Mouse (Mus musculus) myocyte (in vitro differentiated cells): ENCODE results near the gene Ube2f. TPM values are rescaled to one million over a fixed set of nuclear protein-coding genes. Genes with fewer than 3 reads are reported as not detected.

Experiments
- H3K27me3 ChIP-seq: one replicate; pipeline ENCODE4 v1.6.1; 2011; ENCODE audit not compliant: control insufficient read depth, insufficient read depth, insufficient read length
- H3K36me3 ChIP-seq: one replicate; pipeline ENCODE4 v1.6.1; 2011; ENCODE audit not compliant: control insufficient read depth, insufficient read depth
- H3K4me2 ChIP-seq: one replicate; pipeline ENCODE4 v1.6.1; 2011; ENCODE audit warnings: low read depth, control low read depth
- H3K4me3 ChIP-seq: one replicate; pipeline ENCODE4 v1.5.1; 2011; ENCODE audit warnings: mild to moderate bottlenecking, control low read depth, moderate library complexity
- H3K79me2 ChIP-seq: one replicate; pipeline ENCODE4 v1.6.1; 2011; ENCODE audit not compliant: control insufficient read depth, insufficient read depth
- H3ac ChIP-seq: one replicate; pipeline ENCODE4 v1.6.1; 2011; ENCODE audit not compliant: control insufficient read depth, insufficient read length
- CEBPB ChIP-seq: IDR thresholded peaks from 2 replicates; pipeline ENCODE4 v1.6.1; 2011; ENCODE audit warnings: mild to moderate bottlenecking, moderate library complexity; ENCODE audit not compliant: poor library complexity, insufficient read depth, severe bottlenecking
- E2F4 ChIP-seq: IDR thresholded peaks from one replicate; pipeline ENCODE4 v1.6.1; 2011; ENCODE audit warnings: mild to moderate bottlenecking, control low read depth, moderate library complexity; ENCODE audit not compliant: insufficient read depth
- MAX ChIP-seq: IDR thresholded peaks from one replicate; pipeline ENCODE4 v1.6.1; 2011; ENCODE audit warnings: low read depth, mild to moderate bottlenecking, control low read depth
- MYOD1 ChIP-seq, 3 experiments: IDR thresholded peaks; one replicate each; pipeline ENCODE4 v1.6.1; 2011; ENCODE audit warnings: control low read depth in 2 of 3, low read depth in 2 of 3, mild to moderate bottlenecking in 2 of 3, moderate library complexity in 1 of 3; ENCODE audit not compliant: insufficient read length in 2 of 3, control insufficient read depth in 1 of 3
- MYOG ChIP-seq, 3 experiments: IDR thresholded peaks; one replicate each; pipeline ENCODE4 v1.6.1; 2011; ENCODE audit warnings: control low read depth in 2 of 3, low read depth in 2 of 3, mild to moderate bottlenecking in 2 of 3; ENCODE audit not compliant: insufficient read length in 2 of 3, control insufficient read depth in 1 of 3, insufficient read depth in 1 of 3
- POLR2A ChIP-seq: IDR thresholded peaks from one replicate; pipeline ENCODE4 v1.6.1; 2011; ENCODE audit warnings: low read depth, mild to moderate bottlenecking, control low read depth, moderate library complexity; ENCODE audit not compliant: insufficient read length
- POLR2AphosphoS2 ChIP-seq: IDR thresholded peaks from one replicate; pipeline ENCODE4 v1.6.1; 2011; ENCODE audit warnings: low read depth, control low read depth; ENCODE audit not compliant: insufficient read length
- REST ChIP-seq: IDR thresholded peaks from one replicate; pipeline ENCODE4 v1.6.1; 2011; ENCODE audit warnings: mild to moderate bottlenecking, control low read depth, moderate library complexity; ENCODE audit not compliant: insufficient read depth, insufficient read length
- SRF ChIP-seq: IDR thresholded peaks from one replicate; pipeline ENCODE4 v1.6.1; 2011; ENCODE audit warnings: low read depth; ENCODE audit not compliant: control insufficient read depth, insufficient read length
- TCF12 ChIP-seq: IDR thresholded peaks from one replicate; pipeline ENCODE4 v1.6.1; 2011; ENCODE audit warnings: mild to moderate bottlenecking, control low read depth; ENCODE audit not compliant: poor library complexity, insufficient read depth, severe bottlenecking
- TCF3 ChIP-seq: IDR thresholded peaks from one replicate; pipeline ENCODE4 v1.6.1; 2011; ENCODE audit warnings: low read depth, control low read depth; ENCODE audit not compliant: insufficient read length
- USF1 ChIP-seq: IDR thresholded peaks from one replicate; pipeline ENCODE4 v1.6.1; 2011; ENCODE audit warnings: low read depth, mild to moderate bottlenecking, control low read depth, moderate library complexity
- polyA plus RNA-seq: library from polyadenylated mRNA; unstranded; fragments of >200 nt; fragmentation: generic; extraction: Trizol; gene quantifications from one replicate; pipeline ENCODE4 v1.2.1, GENCODE M21; 2012; ENCODE audit warnings: missing spikeins

Gene Ube2f
- polyA plus RNA-seq, 1 experiment, result 70.3 TPM

- H3K4me2 ChIP-seq, result peak overlapping the region; percentile 61
Measured at GRCm38 (mm10) chr1:91216504-91217267, 33.4 kb upstream of the Ube2f start.

GRCm38 (mm10) chr1:91219641-91220321, 30.3 kb upstream of the Ube2f start:
- TF ChIP-seq E2F4, result no peak
- TF ChIP-seq USF1, result no peak
- no peak for TF ChIP-seq SRF
- peak in 1 of 3 experiments; percentile 18 for TF ChIP-seq MYOG (IDR thresholded peaks at IDR 0.05; ENCODE audit: control insufficient read depth in 1 of 3, insufficient read depth in 1 of 3, insufficient read length in 2 of 3, low read depth in 2 of 3)
- TF ChIP-seq TCF3, result no peak
- TF ChIP-seq MYOD1 (IDR thresholded peaks at IDR 0.05; ENCODE audit: control insufficient read depth in 1 of 3, insufficient read length in 2 of 3, low read depth in 2 of 3), result peak in 2 of 3 experiments; percentile 21 to 69
- no peak for TF ChIP-seq REST
- no peak for TF ChIP-seq MAX
- TF ChIP-seq POLR2A, result no peak
- TF ChIP-seq CEBPB, result no peak
- Histone ChIP-seq H3K27me3 (no peaks in the 10 kb centered on the region), H3K79me2 (no peaks in the 10 kb centered on the region), H3K4me3 (no peak overlapping the region), H3K36me3 (no peaks in the 10 kb centered on the region), H3K4me2 (peak overlapping the region; percentile 1), H3ac (no peak overlapping the region)

More at GRCm38 (mm10) chr1:91216504-91217267, 33.4 kb upstream of the Ube2f start:
- no peaks in the 10 kb centered on the region for H3K79me2 ChIP-seq
- TF ChIP-seq TCF12 (peak; percentile 59), USF1 (no peak), E2F4 (no peak), MYOG (IDR thresholded peaks at IDR 0.05; ENCODE audit: control insufficient read depth in 1 of 3, insufficient read depth in 1 of 3, insufficient read length in 2 of 3, low read depth in 2 of 3) (peak in 2 of 3 experiments; percentile 79 to 92), MYOD1 (IDR thresholded peaks at IDR 0.05; ENCODE audit: control insufficient read depth in 1 of 3, insufficient read length in 2 of 3, low read depth in 2 of 3) (peak in 2 of 3 experiments; percentile 65 to 84), POLR2A (no peak), REST (no peak)
- no peaks in the 10 kb centered on the region for H3K36me3 ChIP-seq
- H3K4me3 ChIP-seq, result no peak overlapping the region
- H3K27me3 ChIP-seq, result no peaks in the 10 kb centered on the region
- no peak overlapping the region for H3ac ChIP-seq

- Histone ChIP-seq H3K4me2 (no peak overlapping the region), H3K4me3 (no peak overlapping the region), H3K79me2 (no peaks in the 10 kb centered on the region), H3K36me3 (no peaks in the 10 kb centered on the region), H3K27me3 (no peaks in the 10 kb centered on the region), H3ac (no peak overlapping the region)
- TF ChIP-seq TCF3, result no peak
- no peak for TF ChIP-seq POLR2AphosphoS2
Measured at GRCm38 (mm10) chr1:91220322-91220672, 29.8 kb upstream of the Ube2f start.

GRCm38 (mm10) chr1:91226562-91226961, 23.5 kb upstream of the Ube2f start:
- H3K79me2 ChIP-seq, result no peaks in the 10 kb centered on the region
- no peak overlapping the region for H3ac ChIP-seq
- H3K4me2 ChIP-seq, result no peak overlapping the region
- no peaks in the 10 kb centered on the region for H3K27me3 ChIP-seq
- no peaks in the 10 kb centered on the region for H3K36me3 ChIP-seq
- no peak overlapping the region for H3K4me3 ChIP-seq
- TF ChIP-seq E2F4, result no peak
- no peak for TF ChIP-seq MAX
- no peak for TF ChIP-seq SRF
- TF ChIP-seq POLR2AphosphoS2, result no peak
- TF ChIP-seq REST, result no peak
- TF ChIP-seq TCF12, result no peak
- no peak for TF ChIP-seq MYOD1 (IDR thresholded peaks at IDR 0.05; ENCODE audit: control insufficient read depth in 1 of 3, insufficient read length in 2 of 3, low read depth in 2 of 3)
- TF ChIP-seq MYOG (IDR thresholded peaks at IDR 0.05; ENCODE audit: control insufficient read depth in 1 of 3, insufficient read depth in 1 of 3, insufficient read length in 2 of 3, low read depth in 2 of 3), result no peak
- no peak for TF ChIP-seq TCF3
- TF ChIP-seq USF1, result no peak
- no peak for TF ChIP-seq CEBPB
- no peak for TF ChIP-seq POLR2A

GRCm38 (mm10) chr1:91227381-91228054, 22.6 kb upstream of the Ube2f start:
- no peaks in the 10 kb centered on the region for H3K36me3 ChIP-seq
- H3K4me3 ChIP-seq, result no peak overlapping the region
- TF ChIP-seq MYOD1 (IDR thresholded peaks at IDR 0.05; ENCODE audit: control insufficient read depth in 1 of 3, insufficient read length in 2 of 3, low read depth in 2 of 3) (no peak), MYOG (IDR thresholded peaks at IDR 0.05; ENCODE audit: control insufficient read depth in 1 of 3, insufficient read depth in 1 of 3, insufficient read length in 2 of 3, low read depth in 2 of 3) (no peak), SRF (no peak), REST (no peak), E2F4 (no peak), MAX (no peak), CEBPB (no peak), TCF12 (no peak), POLR2A (no peak), POLR2AphosphoS2 (no peak), TCF3 (no peak), USF1 (no peak)
- no peak overlapping the region for H3K4me2 ChIP-seq
- H3K27me3 ChIP-seq, result no peaks in the 10 kb centered on the region
- H3K79me2 ChIP-seq, result no peaks in the 10 kb centered on the region
- no peak overlapping the region for H3ac ChIP-seq
